In genomic region chr6:29168871-29169270, GRCm38 (mm10) we compare ENCODE assay signal across 24 mouse cellular contexts. TPM values are rescaled to one million over a fixed set of nuclear protein-coding genes. Genes with fewer than 3 reads are reported as not detected.
DNase-seq lines count a peak whose midpoint lies in the region; ATAC-seq lines count a peak whose summit lies in the region.
"Had no signal": no experiment of that assay in that cellular context is flagged by ENCODE, and none has a peak within 500 bp of the region (broad histone marks: within the 10 kb centered on the region; RNA-seq: fewer than 3 reads in every experiment).

No protein-coding gene starts in this region.

- no peaks in the 10 kb centered on the region for H3K9me3 ChIP-seq in intestine, embryonic 14.5 days (ENCODE audit: control insufficient read depth, low read length)
- no peaks in the 10 kb centered on the region for H3K9me3 ChIP-seq in intestine, embryonic 16.5 days (ENCODE audit: control insufficient read depth, low read length)
- H3K9me3 ChIP-seq: embryonic facial prominence, embryonic 13.5 days; embryonic facial prominence, embryonic 15.5 days; forebrain, embryonic 10.5 days; forebrain, embryonic 12.5 days had no signal

- no peaks in the 10 kb centered on the region for H3K36me3 ChIP-seq in intestine, embryonic 14.5 days (ENCODE audit: control insufficient read depth, insufficient read depth, low read length)
- H3K36me3 ChIP-seq in intestine, embryonic 16.5 days (ENCODE audit: control insufficient read depth, insufficient read depth, low read length), result no peaks in the 10 kb centered on the region
- H3K36me3 ChIP-seq: embryonic facial prominence, embryonic 13.5 days; embryonic facial prominence, embryonic 15.5 days; forebrain, embryonic 10.5 days; forebrain, embryonic 12.5 days had no signal

- H3K27ac ChIP-seq in intestine, embryonic 14.5 days (ENCODE audit: low read depth), result no peak overlapping the region
- no peak overlapping the region for H3K27ac ChIP-seq in intestine, embryonic 16.5 days (ENCODE audit: low read length)
- H3K27ac ChIP-seq: embryonic facial prominence, embryonic 13.5 days; embryonic facial prominence, embryonic 15.5 days; forebrain, embryonic 10.5 days; forebrain, embryonic 12.5 days had no signal

- no peak overlapping the region for H3K4me2 ChIP-seq in intestine, embryonic 14.5 days (ENCODE audit: low read length)
- no peak overlapping the region for H3K4me2 ChIP-seq in intestine, embryonic 16.5 days (ENCODE audit: low read depth, low read length)
- H3K4me2 ChIP-seq: embryonic facial prominence, embryonic 15.5 days; forebrain, embryonic 12.5 days had no signal

- DNase-seq in heart, adult 11 months, result peak; percentile 55
- DNase-seq in heart, adult 18-20 months, result no peak
- DNase-seq in intestine, embryonic 14.5 days (ENCODE audit: low spot score), result peak; percentile 46
- DNase-seq in urinary bladder, adult 2 months (ENCODE audit: low spot score), result peak; percentile 8
- no peak for DNase-seq in urinary bladder, postnatal 25 days (ENCODE audit: low spot score)
- DNase-seq: adrenal gland, adult 2 months; adrenal gland, postnatal 10 days; adrenal gland, postnatal 25 days; cerebellum, adult 11 months; cerebellum, adult 18-20 months; cerebellum, adult 8-10 months; cerebellum, postnatal 10 days; cerebellum, postnatal 25 days; embryo, embryonic 11 days had no signal

- no peak overlapping the region for H3K9ac ChIP-seq in intestine, embryonic 14.5 days (ENCODE audit: low read length)
- H3K9ac ChIP-seq in intestine, embryonic 16.5 days (ENCODE audit: low read depth, low read length), result no peak overlapping the region
- H3K9ac ChIP-seq: embryonic facial prominence, embryonic 13.5 days; embryonic facial prominence, embryonic 15.5 days; forebrain, embryonic 12.5 days had no signal

- H3K4me1 ChIP-seq in intestine, embryonic 14.5 days (replicated peaks; ENCODE audit: control insufficient read depth, insufficient read depth, low read length), result peaks cover 16% of the 10 kb centered on the region
- peaks cover 12% of the 10 kb centered on the region for H3K4me1 ChIP-seq in intestine, embryonic 16.5 days (ENCODE audit: control insufficient read depth, insufficient read depth, low read length)

- 25% methylated on average over 2 of the region's 2 CpGs for WGBS in intestine, embryonic 14.5 days
- 45% methylated on average over 2 of the region's 2 CpGs for WGBS in intestine, embryonic 16.5 days

- H3K27me3 ChIP-seq in intestine, embryonic 14.5 days (replicated peaks; ENCODE audit: control insufficient read depth, insufficient read depth, low read length), result peaks cover 53% of the 10 kb centered on the region
- H3K27me3 ChIP-seq in intestine, embryonic 16.5 days (replicated peaks; ENCODE audit: control insufficient read depth, insufficient read depth, low read length), result peaks cover 40% of the 10 kb centered on the region

- no peak for ATAC-seq in intestine, embryonic 14.5 days (replicated peaks; ENCODE audit: low FRiP score, low TSS enrichment, low read depth)
- no peak for ATAC-seq in intestine, embryonic 16.5 days
- ATAC-seq: forebrain, embryonic 14.5 days; forebrain, embryonic 16.5 days had no signal

- H3K4me3 ChIP-seq in intestine, embryonic 14.5 days (ENCODE audit: low read depth, low read length), result no peak overlapping the region
- no peak overlapping the region for H3K4me3 ChIP-seq in intestine, embryonic 16.5 days (ENCODE audit: low read length)
- H3K4me3 ChIP-seq: embryonic facial prominence, embryonic 13.5 days; embryonic facial prominence, embryonic 15.5 days; erythroblast, embryonic 14.5 days had no signal

RNA-seq across cellular contexts. Expression of gene Rbm28, which starts 4.1 kb away (rescaled TPM):
- total RNA-seq in heart, adult 18-20 months (2021), result 10 to 100 TPM; 16.2 to 19.5 TPM
- 44.6 and 49.7 TPM in 2 replicates for polyA plus RNA-seq in intestine, embryonic 14.5 days (2014; fragmentation: Nextera tagmentation; extraction: Ambion mirVana)
- 23.5 and 25.5 TPM in 2 replicates for polyA plus RNA-seq in intestine, embryonic 16.5 days (2015; fragmentation: Nextera tagmentation; extraction: Ambion mirVana)
- polyA plus RNA-seq in urinary bladder, adult 2 months (2012; rRNA removed), result 30.5 and 37.1 TPM in 2 replicates

RNA-seq across cellular contexts. Expression of gene Prrt4, which starts 10.5 kb away (rescaled TPM):
- 1 to 10 TPM; 1.3 to 1.7 TPM for total RNA-seq in heart, adult 18-20 months (2021)
- polyA plus RNA-seq in intestine, embryonic 14.5 days (2014; fragmentation: Nextera tagmentation; extraction: Ambion mirVana), result 0.52 and 0.78 TPM in 2 replicates
- 0.23 and 0.27 TPM in 2 replicates for polyA plus RNA-seq in intestine, embryonic 16.5 days (2015; fragmentation: Nextera tagmentation; extraction: Ambion mirVana)
- 0.41 and 0.52 TPM in 2 replicates for polyA plus RNA-seq in urinary bladder, adult 2 months (2012; rRNA removed)
- total RNA-seq: common myeloid progenitor, adult 5-6 weeks; MEL had no signal

RNA-seq across cellular contexts. Expression of gene Impdh1, which starts 47.3 kb away (rescaled TPM):
- total RNA-seq in heart, adult 18-20 months (2021), result 10 to 100 TPM; 18.8 to 19.6 TPM
- 47.5 and 48.1 TPM in 2 replicates for polyA plus RNA-seq in intestine, embryonic 14.5 days (2014; fragmentation: Nextera tagmentation; extraction: Ambion mirVana)
- 39.7 and 40.1 TPM in 2 replicates for polyA plus RNA-seq in intestine, embryonic 16.5 days (2015; fragmentation: Nextera tagmentation; extraction: Ambion mirVana)
- 29.6 and 33.9 TPM in 2 replicates for polyA plus RNA-seq in urinary bladder, adult 2 months (2012; rRNA removed)

Comparison
In these comparisons a context has a peak if more than half of its experiments do, and no peak if none do; other contexts are left out.
1. DNase-seq: peak in heart, adult 11 months (single experiment), intestine, embryonic 14.5 days (single experiment) and urinary bladder, adult 2 months (single experiment); none in heart, adult 18-20 months (0 of 2) and urinary bladder, postnatal 25 days (single experiment).